Mouse (Mus musculus): ENCODE results near the gene Gm11756. TPM values are rescaled to one million over a fixed set of nuclear protein-coding genes. Genes with fewer than 3 reads are reported as not detected.

Gm11756 gene
- not detected for total RNA-seq (2023)

DNA sequence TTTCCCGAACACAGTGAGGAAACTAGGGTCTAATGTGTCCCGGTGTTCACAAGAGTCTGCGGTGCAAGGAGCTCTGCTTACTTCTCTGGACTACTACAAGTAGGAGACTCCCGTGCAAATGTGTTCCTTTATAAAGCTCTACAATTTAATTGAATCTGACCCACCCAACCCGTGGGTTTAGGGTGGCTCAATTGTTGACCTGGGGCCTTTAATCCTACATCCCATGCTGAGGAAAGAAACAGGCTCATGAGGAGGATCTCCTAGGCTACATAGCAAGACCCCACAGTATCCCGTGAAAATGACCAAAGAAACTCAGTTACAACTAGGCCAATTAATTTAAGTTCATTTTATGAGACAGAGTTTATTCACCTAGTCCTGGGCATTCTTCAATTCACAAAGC, at the start of gene Gm11756:
TSS of gene Gm11756 (minus strand) at position 101 of the 400 bp plus-strand sequence.

GRCm38 (mm10) chr4:73950375-73950896, 29.9 kb upstream of the Gm11756 start, which contains the start of gene 2310002L09Rik:
2310002L09Rik (minus strand) TSS chr4:73950846.

DNA sequence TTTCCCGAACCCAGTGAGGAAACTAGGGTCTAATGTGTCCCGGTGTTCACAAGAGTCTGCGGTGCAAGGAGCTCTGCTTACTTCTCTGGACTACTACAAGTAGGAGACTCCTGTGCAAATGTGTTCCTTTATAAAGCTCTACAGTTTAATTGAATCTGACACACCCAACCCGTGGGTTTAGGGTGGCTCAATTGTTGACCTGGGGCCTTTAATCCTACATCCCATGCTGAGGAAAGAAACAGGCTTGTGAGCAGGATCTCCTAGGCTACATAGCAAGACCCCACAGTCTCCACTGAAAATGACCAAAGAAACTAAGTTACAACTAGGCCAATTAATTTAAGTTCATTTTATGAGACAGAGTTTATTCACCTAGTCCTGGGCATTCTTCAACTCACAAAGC, 14.7 kb downstream of the Gm11756 start, which contains the start of gene Gm13871:
TSS of gene Gm13871 (minus strand) at position 101 of the 400 bp plus-strand sequence.

GRCm38 (mm10) chr4:73891012-73891411, 29.5 kb downstream of the Gm11756 start, which contains the start of gene Gm11757:
Gm11757 (minus strand) TSS chr4:73891112.

DNA sequence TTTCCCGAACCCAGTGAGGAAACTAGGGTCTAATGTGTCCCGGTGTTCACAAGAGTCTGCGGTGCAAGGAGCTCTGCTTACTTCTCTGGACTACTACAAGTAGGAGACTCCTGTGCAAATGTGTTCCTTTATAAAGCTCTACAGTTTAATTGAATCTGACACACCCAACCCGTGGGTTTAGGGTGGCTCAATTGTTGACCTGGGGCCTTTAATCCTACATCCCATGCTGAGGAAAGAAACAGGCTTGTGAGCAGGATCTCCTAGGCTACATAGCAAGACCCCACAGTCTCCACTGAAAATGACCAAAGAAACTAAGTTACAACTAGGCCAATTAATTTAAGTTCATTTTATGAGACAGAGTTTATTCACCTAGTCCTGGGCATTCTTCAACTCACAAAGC, 44.4 kb downstream of the Gm11756 start, which contains the start of gene Gm11758:
TSS of gene Gm11758 (minus strand) at position 101 of the 400 bp plus-strand sequence.

Other genes with a start within 250 kb of the Gm11756 start
- gene Gm428, start 237.2 kb downstream of the Gm11756 start, total RNA-seq (2023), result not detected
- not detected for gene Rasef, start 129.8 kb downstream of the Gm11756 start, total RNA-seq (2023)
- gene Gm11758, start 44.5 kb downstream of the Gm11756 start, total RNA-seq (2023), result not detected
- gene Gm11757, start 29.6 kb downstream of the Gm11756 start, total RNA-seq (2023), result not detected
- not detected for gene Gm13871, start 14.8 kb downstream of the Gm11756 start, total RNA-seq (2023)
- not detected for gene 2310002L09Rik, start 30.1 kb upstream of the Gm11756 start, total RNA-seq (2023)
- gene Frmd3, start 92.7 kb upstream of the Gm11756 start, total RNA-seq (2023), result not detected